Mouse (Mus musculus): ENCODE results near the gene Unkl.

The Unkl gene

DNA sequence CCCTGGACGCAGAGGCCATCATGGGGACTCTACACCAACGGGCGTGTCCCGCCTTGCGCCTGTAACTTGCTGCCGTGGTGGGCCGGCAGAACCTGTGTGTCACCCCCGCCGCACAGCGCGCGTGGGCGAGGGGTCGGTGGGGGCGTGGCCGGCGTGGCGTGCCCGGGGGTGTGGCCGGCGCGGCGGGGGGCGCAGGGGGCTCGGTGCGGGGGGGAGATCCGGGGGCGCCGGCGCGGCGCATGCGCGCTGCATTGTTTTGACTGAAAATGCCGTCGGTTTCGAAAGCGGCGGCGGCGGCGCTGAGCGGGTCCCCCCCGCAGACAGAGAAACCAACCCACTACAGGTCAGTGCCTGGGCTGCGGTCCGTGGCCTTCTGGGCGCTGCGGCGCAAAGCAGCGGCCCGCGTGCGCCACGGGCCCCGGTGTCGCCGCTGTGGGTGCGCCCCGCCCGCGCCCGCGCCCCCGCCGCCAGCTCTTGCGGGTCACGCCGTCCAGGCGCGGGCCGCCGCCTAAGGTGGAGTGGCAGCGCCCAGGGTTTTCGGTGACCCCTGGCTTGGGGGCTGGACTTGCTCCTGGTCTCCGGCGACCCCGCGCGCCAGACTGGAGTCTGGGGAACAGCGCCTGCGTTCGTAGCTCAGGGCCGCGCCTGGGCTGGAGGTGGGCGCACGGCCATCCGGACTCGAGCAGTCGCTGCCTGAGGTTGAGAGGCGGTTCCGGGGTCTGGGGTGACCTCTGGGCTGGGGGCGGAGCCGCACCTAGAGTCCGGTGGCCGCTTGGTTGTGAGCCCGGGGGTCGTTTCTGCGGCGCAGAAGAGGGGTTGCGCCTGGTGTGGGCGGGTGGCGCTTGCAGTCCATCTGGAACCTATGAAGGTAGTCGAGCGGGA, at the start of gene Unkl:
Gene Unkl, plus strand, starts transcription at position 248 of the 882 bp plus-strand sequence.
- DNase-seq (ENCODE audit: low spot score in 2 of 2) = peak; percentile 65 to 74

DNA sequence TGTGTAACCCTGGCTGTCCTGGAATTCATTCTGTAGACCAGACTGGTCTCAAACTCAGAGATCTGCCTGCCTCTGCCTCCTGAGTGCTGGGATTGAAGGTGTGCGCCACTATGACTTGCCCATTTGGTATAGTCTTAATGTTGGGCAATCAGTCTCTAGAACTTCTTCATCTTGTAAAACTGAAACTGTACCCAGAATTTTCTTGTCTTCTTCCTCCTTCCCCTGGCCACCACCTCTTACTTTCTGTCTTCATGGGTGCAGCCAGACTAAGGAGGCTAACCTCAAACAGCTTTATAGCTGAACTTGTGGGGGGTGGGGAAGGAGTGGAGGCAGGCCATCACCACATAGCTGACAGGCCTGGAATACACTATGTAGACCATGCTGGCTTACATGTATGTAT, 49.4 kb upstream of the Unkl start:
- no peak for DNase-seq (ENCODE audit: low spot score in 2 of 2)

DNA sequence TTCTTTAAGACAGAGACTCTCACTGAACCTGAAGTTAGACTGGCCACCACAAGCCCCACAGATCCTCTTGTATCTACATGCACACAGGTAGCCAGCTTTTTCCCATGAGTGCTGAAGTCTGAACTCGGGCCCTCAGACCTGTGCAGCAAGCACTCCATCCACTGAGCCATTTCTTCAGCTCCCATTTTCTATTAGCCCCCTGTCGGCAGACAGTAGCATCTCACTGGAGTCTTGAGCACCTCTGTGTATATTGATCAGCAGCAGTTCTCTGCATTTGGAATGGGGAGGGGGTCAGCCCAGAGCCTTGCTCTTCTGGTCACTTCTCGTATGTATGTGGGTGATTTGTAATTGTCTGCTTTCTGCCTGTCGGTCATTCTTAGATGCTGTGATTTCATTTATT, 48.2 kb upstream of the Unkl start:
- DNase-seq (ENCODE audit: low spot score in 2 of 2) = no peak

DNA sequence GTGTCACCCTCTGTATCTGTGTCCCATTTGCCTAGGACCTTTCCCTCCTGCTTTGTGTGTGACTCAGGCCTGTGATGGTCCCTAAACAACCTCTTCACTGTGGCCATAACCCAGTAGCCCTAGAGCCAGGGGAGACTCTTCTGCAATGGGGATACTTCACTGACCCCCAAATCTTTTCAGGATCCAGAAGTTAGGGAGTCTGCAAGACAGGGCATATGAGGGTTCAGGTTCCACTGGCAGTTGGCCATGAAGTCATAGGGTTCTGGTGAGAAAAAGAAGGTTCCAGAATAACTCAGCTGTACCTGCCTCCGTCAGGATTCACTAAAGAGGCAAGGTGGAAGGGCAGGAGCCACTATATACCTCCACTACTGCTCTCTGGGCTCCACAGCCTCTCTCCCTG, 26.0 kb upstream of the Unkl start, which contains the start of gene Ccdc154:
Gene Ccdc154, plus strand, starts transcription at position 301 of the 400 bp plus-strand sequence.
- DNase-seq (ENCODE audit: low spot score in 2 of 2) = no peak

DNA sequence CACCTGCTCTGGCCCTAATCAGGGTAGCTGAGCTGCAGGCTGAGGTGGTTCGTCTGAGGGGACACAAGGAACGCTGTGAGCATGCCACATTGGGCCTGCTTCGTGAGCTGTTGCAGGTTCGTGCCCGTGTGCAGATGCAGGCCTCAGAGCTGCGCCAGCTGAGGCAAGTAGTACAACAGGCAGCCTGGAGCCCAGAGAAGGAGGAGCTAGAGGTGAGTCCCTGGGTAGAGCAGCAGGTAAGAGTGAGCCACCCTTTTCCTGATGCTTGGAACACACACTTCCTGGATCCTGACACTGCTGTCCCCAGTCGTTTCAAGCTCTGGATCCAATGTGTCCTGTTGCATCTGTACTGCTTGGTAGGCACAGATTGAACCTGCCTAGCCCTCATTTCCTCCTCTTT, 24.8 kb upstream of the Unkl start:
- DNase-seq (ENCODE audit: low spot score in 2 of 2) = no peak

DNA sequence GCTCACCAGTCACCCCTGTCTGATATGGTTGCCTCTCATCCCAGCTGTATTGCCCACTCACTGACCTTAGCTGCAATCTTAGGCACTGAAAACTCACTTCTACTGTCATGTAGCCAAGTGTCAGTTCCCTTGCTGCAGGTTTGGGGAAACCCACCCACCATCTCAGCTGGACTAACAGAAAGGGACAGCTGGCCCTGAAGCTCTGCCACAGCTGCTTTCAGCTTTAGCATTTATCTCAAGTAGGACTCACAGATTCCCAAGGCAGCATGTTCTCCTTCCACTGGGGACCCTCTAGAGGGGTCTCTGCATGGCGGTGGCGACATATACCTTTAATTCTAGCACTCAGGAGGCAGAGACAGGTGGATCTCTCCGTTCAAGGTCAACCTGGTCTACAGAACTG, 23.4 kb upstream of the Unkl start:
- no peak for DNase-seq (ENCODE audit: low spot score in 2 of 2)

DNA sequence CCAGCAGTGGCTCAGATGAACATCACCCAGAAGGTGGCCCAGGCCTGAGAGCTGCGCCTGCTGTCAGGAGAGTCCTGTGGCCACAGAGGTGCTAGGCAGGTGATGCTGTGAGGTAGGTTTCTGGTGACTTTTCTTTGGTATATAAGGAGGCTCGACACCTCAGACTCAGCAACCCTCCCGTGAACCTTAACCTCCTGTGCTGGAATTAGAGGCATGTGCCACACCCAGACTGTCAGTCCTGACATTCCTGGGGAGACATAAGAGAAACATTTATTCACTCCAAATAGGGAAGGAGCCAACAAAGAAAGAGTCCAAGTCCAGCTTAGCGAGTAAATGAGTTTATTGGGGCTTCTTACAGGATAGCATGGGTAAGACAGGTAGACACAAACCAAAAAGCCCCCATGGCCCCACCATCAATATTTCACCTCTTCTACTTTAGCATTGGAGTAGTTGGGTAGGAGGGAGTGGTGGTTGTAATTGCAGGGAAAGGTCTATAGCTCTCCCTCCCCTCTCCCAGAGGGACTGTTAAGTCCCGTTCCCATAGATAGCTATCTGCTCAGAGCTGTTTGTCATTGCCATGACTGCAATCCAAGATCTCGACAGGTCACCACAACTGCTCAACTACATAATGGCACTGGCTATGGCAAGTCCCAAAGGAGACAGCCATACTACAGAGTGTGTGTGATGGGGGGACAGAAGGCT, 22.1 kb upstream of the Unkl start:
- DNase-seq (ENCODE audit: low spot score in 2 of 2) = no peak

DNA sequence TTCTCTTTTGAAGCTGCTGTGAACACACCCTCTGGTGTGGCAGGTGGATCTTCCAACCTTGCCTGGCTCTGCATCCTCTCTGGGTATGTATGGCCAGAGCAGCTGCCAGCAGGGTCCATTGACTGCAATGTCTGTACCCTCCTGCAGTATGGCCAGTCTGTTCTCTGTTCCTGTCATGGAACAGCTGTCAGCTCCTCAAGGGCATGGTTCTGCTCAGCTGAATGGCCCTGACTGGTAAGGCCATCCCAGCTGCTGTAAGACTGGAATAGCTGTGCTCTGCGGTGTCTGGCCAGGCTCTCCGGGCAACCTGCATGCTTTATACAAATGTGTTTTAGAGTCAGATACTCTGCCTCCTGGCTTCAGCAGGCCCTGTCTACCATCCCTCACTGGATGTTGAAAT, 18.5 kb upstream of the Unkl start:
- DNase-seq (ENCODE audit: low spot score in 2 of 2) = no peak

DNA sequence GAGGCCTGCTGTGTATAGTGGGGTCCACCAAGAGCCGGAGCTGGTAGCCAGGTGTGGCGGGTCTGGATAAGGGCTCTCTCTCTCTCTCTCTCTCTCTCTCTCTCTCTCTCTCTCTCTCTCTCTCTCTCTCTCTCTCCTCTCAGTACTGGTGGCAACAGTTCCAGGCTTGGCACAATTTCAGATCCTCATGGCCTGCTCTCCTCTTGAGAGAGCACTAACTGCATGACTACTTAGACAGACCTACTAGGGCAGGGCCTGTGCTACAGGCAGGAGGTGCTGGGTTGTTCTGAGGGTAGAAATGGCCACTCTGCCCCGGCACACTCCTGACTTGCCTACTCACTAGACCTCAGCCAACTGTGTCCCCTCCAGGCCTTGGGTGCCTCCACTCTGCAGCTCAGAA, 15.6 kb upstream of the Unkl start:
- no peak for DNase-seq (ENCODE audit: low spot score in 2 of 2)

DNA sequence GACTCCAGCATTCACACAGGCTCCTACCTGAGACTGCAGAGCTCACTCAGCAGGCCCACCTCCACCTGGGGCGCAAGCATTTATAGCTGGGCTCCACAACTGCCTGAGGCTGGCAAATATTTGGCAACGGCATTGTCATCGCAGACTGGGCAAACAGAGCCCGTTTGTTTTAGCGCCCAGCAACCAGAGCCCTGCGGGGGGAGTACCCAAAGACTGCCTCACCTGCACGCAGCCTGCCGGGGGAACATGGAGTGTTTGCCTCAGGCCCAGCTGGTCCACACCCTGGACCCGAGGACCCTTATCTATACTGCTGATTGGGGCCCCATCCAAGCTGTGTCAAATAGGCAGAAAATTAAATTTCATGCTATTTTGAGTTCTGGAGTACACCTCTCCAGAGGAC, 12.8 kb upstream of the Unkl start, which contains the start of gene Gm38655:
Gene Gm38655, minus strand, starts transcription at position 61 of the 400 bp plus-strand sequence.
- no peak for DNase-seq (ENCODE audit: low spot score in 2 of 2)

DNA sequence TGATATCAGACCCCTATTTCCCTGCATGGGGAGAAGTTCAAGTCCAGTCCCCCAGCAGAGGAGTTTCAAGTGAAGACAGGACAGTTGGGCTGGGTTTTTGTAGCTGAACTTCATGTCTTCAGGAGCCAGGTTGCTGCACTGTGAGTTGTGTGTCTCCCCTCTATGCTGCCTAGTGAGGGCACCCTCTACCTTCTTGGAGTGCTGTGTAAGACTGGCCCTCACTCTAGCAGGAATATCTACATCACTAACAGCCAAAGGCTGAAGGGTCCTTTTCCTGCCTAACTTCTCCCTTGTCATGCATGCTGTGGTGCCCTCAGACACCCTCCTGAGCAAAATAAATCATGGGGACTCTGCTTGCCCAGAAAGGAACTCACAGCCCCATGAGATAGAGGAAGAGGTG, 5.0 kb upstream of the Unkl start:
- no peak for DNase-seq (ENCODE audit: low spot score in 2 of 2)

DNA sequence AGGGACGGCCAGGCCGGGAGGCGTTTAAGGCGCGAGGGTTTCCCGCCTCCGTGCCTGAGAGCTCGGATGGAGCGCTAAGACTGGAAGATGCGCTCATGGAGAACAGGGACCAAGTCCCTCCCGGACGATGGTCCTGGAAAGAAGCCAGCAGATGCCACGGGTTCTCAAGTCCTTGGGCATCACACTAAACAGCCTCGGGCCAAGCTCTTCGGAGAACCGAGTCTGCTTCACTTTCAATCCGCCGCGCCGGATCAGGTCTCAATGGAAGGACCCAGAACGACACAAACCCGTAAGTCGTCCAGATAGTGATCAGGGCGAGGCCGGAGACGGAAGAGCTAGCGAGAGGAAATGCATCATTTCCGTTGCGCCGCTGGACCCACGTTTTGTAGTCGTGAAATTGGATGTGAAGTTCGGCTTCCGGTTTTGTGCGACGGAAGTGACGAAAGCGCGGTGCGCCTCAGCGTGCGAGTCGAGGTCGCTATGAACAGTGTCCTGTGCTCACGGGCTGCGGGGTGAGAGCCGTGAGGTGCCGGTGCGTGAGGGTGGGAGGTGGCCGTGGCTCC, 4.0 kb upstream of the Unkl start, which contains the start of gene BC003965:
Gene BC003965, plus strand, starts transcription at position 426 of the 563 bp plus-strand sequence.
- peak; percentile 92 to 97 for DNase-seq (ENCODE audit: low spot score in 2 of 2)

DNA sequence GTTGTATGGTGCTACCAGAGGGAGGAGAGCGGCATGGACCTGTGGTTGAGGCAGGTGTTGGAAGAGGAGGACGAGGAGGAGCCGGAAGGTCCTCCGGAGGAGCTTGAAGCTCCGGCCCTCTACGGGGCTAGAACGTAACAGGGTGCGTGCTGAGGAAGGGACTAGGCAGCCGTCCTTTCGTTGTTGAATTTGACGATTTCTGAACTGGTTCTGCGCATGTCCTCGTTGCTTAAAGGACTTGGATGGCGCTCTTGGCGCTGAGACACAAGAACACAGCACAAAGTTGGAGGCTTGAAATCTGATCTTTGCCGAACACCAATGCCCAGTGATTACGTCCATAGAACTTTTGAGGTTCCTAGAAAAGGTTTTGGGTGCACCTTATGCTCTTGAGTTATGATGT, 3.2 kb upstream of the Unkl start:
- no peak for DNase-seq (ENCODE audit: low spot score in 2 of 2)

DNA sequence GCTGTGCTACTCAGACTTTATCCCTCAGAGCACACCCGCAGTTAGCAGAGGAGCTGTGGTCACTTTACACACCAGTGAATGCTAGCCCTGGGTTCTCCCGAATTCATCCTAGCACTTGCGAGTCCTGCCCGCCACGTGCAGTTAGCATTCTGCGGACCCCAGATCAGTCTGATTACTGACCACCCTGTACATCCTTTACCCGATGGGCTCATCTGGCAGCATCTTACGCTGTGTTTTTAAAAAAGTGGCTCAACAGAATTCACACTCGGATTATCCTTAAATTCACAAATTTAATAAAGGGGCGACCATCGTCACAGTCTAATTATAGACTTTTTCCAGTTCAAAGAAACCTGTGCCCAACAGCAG, 430 bp upstream of the Unkl start:
- no peak for DNase-seq (ENCODE audit: low spot score in 2 of 2)

DNA sequence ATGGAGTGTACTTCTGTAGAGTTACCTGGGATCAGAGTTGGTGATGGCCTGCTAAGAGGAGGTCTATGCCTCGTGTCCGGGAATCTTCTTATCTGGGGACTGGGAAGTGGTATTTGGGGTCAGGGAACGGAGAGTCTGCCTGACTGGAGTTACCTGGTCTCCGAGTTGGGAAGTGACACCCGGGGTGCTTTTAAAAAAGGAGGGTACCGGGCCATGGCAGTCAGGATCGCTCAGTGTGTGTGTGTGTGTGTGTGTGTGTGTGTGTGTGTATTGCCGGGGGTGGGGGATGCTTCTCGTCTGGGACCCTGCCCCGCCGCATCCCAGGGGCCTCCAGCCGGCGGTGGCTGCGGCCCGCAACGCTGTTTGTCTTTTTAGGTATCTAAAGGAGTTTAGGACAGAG, 894 bp downstream of the Unkl start:
- DNase-seq (ENCODE audit: low spot score in 2 of 2) = no peak

DNA sequence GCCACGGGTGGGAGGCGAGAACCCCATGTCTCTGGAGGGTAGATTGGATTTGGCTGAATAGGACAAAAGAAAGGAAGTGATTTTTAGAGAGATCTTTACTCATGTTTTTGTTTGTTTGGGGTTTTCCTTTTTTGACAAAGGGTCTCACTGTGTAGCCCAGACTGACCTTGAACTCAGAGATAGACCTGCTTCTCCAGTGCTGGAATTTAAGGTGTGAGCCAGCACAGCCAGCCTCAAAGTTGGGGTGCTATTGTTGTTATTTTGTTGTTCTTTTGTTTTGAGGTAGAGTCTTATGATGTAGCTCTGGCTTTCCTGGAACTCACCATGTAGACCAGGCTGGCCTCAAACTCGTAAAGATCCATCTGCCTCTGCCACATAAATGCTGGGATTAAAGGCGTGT, 14.2 kb downstream of the Unkl start:
- DNase-seq (ENCODE audit: low spot score in 2 of 2) = no peak

DNA sequence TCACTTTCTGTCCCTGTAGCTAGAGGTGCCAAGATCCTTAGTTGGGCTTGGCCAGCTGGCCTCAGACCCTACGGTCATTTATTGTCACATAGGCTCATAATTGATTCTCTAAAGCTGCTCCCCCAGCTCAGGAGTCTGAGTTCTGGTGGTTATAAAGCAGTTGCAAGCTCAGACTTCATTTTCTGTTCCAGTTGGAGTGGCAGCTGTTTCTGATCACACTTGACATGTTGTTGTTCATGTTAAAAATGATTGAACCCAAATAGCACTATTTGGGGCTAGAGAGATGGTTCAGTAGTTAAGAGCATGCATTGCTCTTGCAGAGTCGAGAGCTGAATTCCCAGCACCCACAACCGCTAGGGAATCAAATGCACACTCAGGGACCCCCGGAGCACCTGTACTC, 21.8 kb downstream of the Unkl start:
- DNase-seq (ENCODE audit: low spot score in 2 of 2) = no peak

DNA sequence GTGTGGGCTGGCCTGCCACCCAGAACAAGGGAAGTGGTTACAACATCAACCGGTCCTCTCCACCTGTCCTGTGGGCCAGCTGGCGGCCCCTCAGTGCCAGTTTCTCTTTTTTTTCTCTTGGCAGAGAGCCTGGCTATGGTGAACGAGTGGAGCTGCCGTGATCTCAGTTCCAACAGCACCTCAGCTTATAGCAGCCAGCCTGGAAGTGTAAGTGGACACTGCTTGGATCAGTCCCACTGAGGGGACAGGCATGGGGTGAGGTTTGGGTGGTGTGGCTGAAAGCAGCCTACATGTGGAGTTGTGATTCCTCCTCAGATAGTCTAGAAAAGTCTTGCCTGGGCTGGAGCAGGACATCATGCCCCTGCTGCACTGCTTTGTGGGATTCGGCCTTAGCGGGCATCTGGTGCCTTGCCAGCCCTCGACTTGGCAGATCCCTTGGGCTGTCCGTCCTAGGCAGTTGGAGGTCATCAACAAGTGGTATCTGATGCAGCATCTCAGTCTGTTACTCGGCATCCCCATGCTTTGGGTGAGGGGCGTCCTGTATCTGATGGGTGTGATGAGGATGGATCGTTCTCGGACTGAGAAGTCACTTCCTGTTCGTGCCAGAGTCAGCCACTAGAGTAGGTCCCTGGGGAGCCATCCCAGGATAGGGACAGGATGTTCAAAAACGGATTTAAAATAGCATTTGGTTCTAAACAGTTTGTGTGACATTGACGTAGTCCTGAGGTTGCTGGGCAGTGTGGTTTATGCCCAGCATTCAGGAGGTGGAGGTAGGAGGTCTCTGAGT, 22.7 kb downstream of the Unkl start:
- DNase-seq (ENCODE audit: low spot score in 2 of 2) = peak; percentile 35 to 55

DNA sequence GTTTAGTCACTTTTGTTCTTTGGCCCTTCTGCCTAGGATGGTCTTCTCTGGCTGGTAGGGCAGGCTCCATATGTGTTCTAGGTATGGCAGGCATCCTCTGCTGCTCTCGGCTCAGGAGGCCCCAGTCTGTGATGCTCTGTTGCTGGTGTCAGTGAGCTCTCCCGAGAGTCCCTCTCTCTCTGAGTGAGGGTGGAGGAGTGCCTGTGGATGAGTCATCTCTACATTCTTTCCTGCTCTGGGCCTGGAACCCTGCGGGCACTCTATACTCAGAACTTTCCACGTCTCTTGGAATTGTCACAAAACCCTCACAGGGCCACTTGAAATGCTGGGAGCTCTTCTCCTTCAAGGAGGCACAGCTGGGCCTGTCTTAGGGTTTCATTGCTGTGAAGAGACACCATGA, 23.5 kb downstream of the Unkl start:
- no peak for DNase-seq (ENCODE audit: low spot score in 2 of 2)

DNA sequence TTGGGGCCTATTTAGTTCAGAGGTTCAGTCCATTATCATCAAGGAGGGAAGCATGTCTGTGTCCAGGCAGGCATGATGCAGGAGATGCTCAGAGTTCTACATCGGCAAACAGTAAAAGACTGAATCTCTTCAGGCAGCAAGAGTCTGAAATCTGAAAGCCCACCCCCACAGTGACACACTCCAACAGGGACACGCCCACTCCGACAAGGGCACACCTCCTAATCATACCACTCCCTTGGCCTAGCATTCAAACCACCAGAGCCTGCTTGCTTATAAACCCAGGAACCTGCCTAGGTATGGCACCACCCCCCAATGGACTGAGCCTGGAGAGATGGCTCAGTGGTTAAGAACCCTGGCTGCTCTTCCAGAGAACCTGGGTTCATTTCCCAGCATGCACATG, 27.2 kb downstream of the Unkl start:
- DNase-seq (ENCODE audit: low spot score in 2 of 2) = no peak

DNA sequence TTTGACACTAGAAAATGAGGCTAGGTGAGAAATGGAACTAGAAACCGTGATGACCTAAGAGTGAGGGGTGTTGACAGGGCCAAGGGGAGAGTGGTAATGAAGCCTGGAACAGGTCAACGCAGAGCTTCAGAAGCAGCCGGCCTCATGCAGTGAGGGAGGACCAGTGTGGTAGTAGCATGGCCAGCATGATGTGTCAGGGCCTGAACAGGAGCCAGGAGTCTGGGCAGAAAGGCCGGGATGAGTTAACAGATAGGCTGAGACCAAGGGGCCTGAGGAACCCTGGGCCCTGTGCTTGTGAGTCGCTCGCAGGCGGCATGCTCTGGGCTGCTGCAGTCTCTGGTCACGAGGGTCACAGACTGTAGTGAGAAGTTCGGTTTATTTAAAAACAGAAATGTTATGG, 30.8 kb downstream of the Unkl start:
- no peak for DNase-seq (ENCODE audit: low spot score in 2 of 2)

Data from heart, adult 9 months (tissue).